Mouse (Mus musculus): ENCODE measurements around the gene Asxl1.

The Asxl1 gene

DNA sequence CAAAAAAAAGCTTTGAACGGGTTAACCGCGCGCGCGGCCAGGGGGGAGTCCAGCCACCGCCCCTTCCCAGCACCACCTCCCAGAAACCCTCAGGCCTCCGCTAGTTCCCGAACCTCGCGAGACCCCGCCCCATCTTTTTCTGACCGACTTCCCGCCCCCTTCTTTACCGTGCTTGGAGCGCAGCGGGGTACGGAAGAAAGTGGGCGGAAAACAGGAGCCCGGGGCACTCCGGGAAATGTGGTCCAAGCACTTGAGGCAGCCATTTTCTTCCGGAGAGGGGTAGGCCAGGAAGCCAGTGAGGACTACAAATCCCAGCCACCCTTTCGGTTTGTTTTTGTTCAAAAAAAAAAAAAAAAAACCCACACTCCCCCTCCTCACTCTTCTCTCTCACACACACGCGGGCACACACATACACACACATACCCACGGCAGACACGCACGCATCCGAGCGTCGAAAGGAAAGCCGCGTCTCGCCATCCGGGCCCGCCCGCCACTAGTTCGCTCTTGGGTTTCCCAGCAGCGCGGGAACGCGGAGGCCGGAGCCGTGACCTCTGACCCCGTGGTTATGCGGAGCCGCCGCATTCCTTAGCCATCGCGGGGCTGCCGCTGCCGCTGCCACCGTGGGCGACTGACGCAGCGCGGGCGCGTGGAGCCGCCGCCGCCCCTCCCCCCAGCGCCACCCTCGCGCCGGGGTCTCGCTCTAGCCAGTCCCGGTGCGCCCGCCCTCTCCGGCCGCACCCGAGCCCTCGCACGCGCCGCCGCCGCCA lies at the start of gene Asxl1:
Gene Asxl1 (plus strand): TSS at position 376 of the 767 bp plus-strand sequence.
- DNase-seq (ENCODE audit: low read depth, low spot score), result peak; percentile 97

- DNase-seq (ENCODE audit: low read depth, low spot score), result no peak
These were observed 47.9 kb upstream of the Asxl1 start for GRCm38 (mm10) chr2:153297771-153298170.

DNA sequence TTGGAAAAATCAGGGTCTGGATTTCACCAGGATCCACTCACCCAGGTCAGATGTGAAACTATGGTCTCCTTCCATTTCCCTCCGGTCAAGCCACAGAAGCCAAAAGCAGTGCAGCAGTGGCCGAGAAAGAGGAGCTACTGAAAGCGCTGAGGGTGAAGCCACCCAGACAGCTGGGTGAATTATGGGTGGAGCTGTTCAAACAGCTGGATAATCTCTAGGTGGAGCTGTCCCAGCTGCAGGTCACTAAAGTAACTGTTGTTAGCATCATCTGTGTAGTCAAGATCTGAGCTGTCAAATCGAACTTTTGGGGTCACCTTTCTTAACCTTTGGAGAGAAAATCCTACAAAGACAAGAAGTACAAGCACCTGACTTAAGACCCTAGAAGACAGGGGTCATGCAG lies 47.2 kb upstream of the Asxl1 start:
- no peak for DNase-seq (ENCODE audit: low read depth, low spot score)

- DNase-seq (ENCODE audit: low read depth, low spot score), result no peak
These were observed 46.8 kb upstream of the Asxl1 start for GRCm38 (mm10) chr2:153298863-153299262.

- DNase-seq (ENCODE audit: low read depth, low spot score), result no peak
These were observed 44.5 kb upstream of the Asxl1 start for GRCm38 (mm10) chr2:153301123-153301522.

- DNase-seq (ENCODE audit: low read depth, low spot score), result no peak
These were observed 40.4 kb upstream of the Asxl1 start for GRCm38 (mm10) chr2:153305240-153305639.

DNA sequence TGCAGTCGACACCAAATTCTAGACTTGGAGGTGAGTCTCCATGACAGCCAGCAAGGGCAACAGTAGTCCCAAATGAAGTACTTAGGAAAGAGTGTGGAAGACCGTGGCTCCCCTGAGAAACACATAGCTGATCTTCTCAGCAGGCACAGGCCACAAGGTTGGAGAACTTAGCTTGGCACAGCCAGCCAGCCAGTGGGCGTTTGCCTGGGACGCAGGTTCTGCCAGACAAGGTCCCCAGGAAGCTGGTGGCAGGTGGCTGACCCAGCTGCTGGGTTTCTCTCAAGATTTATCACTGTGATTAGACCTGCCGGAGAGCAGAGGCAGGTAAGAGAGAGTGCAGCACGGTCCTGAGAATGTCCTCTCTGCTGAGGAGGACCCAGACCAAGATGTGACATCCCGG lies 37.0 kb upstream of the Asxl1 start:
- DNase-seq (ENCODE audit: low read depth, low spot score), result no peak

- no peak for DNase-seq (ENCODE audit: low read depth, low spot score)
These were observed 36.5 kb upstream of the Asxl1 start for GRCm38 (mm10) chr2:153309106-153309505.

- DNase-seq (ENCODE audit: low read depth, low spot score), result no peak
These were observed 35.4 kb upstream of the Asxl1 start for GRCm38 (mm10) chr2:153310228-153310627.

- DNase-seq (ENCODE audit: low read depth, low spot score), result no peak
These were observed 32.7 kb upstream of the Asxl1 start for GRCm38 (mm10) chr2:153312884-153313283.

GRCm38 (mm10) chr2:153318408-153318807 lies 27.2 kb upstream of the Asxl1 start:
- DNase-seq (ENCODE audit: low read depth, low spot score), result no peak

GRCm38 (mm10) chr2:153319036-153319643 lies 26.5 kb upstream of the Asxl1 start:
- DNase-seq (ENCODE audit: low read depth, low spot score), result no peak

DNA sequence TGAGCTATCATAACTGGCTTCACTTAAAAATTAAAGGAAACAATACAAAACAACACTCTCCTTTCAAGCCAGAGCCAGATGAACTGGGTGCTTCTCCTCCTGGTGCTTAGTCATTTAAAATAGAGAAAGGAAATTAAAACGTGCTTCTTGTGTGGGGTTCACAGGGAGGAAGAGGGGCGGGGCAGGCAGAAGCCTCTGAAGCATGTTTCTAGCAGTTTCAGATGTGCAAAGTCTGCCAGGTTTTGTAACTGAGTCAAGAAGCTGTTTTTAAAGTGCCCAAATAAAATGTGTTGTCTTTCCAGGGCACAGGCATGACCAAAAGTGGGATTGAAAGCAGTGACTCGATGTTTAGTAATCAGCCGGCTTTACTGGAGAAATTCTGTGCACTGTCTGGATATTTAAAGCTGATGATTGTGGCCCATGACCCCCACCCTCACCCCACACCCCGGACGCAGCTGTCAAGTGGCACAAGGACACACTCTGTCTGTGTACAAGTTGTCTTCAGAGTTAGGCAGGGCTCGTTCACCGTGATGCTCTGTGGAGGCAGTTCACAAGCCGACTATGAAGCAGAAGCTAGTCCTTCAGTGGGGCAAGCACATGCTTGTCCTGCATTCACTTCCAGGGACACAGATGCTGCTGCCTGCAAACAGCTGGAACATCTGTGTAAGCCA lies 19.8 kb upstream of the Asxl1 start:
- no peak for DNase-seq (ENCODE audit: low read depth, low spot score)

GRCm38 (mm10) chr2:153332271-153332670 lies 13.4 kb upstream of the Asxl1 start:
- no peak for DNase-seq (ENCODE audit: low read depth, low spot score)

DNA sequence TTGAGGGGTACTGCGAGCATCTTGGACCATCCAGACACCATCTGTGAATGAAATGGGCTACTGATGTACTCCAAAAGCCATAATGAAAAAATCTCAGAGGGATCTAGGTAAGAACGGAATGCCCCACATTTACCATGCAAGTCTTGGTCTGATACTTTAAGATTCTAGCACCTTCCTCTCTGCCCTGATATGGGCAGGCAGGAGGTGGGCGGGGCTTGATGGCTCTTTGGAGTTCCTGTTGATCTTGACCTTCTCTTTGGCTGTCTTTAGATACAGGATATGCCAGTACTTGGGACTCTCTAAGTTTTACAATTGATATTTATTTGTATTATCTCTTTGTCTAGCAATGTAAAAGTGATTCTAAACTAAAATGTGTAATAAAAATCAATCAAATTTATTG lies 12.6 kb upstream of the Asxl1 start:
- no peak for DNase-seq (ENCODE audit: low read depth, low spot score)

- DNase-seq (ENCODE audit: low read depth, low spot score), result no peak
These were observed 11.8 kb upstream of the Asxl1 start for GRCm38 (mm10) chr2:153333822-153334232.

GRCm38 (mm10) chr2:153334281-153334680 lies 11.3 kb upstream of the Asxl1 start:
- DNase-seq (ENCODE audit: low read depth, low spot score), result no peak

DNA sequence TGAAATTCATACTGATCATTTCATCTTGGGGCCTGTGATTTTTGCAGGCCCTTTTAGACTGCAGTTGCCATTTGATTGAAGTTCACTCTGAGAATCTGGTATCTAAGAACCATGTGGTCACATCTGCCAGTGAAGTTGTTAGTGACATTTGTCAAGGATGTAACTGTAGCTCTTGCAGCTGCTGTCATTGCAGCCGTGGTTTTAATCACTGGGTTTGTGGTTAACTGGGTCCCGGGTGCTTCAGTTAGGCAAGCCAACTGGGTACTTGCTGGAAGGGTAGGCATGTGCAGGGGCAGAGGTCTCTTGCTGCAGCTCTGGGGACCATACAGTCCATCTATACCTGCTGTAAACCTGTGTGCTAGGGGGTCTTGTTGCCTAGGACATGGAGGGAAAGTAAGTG lies 9.5 kb upstream of the Asxl1 start:
- DNase-seq (ENCODE audit: low read depth, low spot score), result no peak

GRCm38 (mm10) chr2:153338361-153339350 lies 7.0 kb upstream of the Asxl1 start:
- no peak for DNase-seq (ENCODE audit: low read depth, low spot score)

GRCm38 (mm10) chr2:153342166-153342565 lies 3.5 kb upstream of the Asxl1 start:
- DNase-seq (ENCODE audit: low read depth, low spot score), result no peak

- no peak for DNase-seq (ENCODE audit: low read depth, low spot score)
These were observed 3.0 kb upstream of the Asxl1 start for GRCm38 (mm10) chr2:153342602-153343001.

GRCm38 (mm10) chr2:153343191-153343590 lies 2.4 kb upstream of the Asxl1 start:
- DNase-seq (ENCODE audit: low read depth, low spot score), result no peak
